Mouse (Mus musculus) hindbrain, embryonic 11.5 days (tissue): ENCODE measurements at regions not wholly inside any gene's neighbourhood (a gene's known extent, or its start where the extent isn't known, plus 50 kb on each side); places are given as distances from the start of the nearest gene placed in this dataset.

Experiments used
- ATAC-seq: fragments of 200-750 bp; cut with Nextera tagmentation; 2 replicates; pipeline ENCODE4 v1.8.0; 2017; ENCODE audit warnings: mild to moderate bottlenecking, moderate TSS enrichment, moderate library complexity; ENCODE audit not compliant: low FRiP score
- DNase-seq: peaks from one replicate; pipeline ENCODE4 v3.0.0-alpha.2; 2015; ENCODE audit warnings: low spot score
- H3K27ac ChIP-seq: fragments of 300-500 bp; sonication (generic); 2 replicates; pipeline ENCODE4 v1.5.1; 2014; ENCODE audit warnings: mild to moderate bottlenecking, low read depth, low read length
- H3K27me3 ChIP-seq: fragments of 300-500 bp; sonication (generic); 2 replicates; pipeline ENCODE4 v1.6.1; 2014; ENCODE audit warnings: mild to moderate bottlenecking, low read length, moderate library complexity, mixed read lengths; ENCODE audit not compliant: control insufficient read depth, insufficient read depth
- H3K36me3 ChIP-seq: fragments of 300-500 bp; sonication (generic); 2 replicates; pipeline ENCODE4 v1.6.1; 2014; ENCODE audit warnings: mild to moderate bottlenecking, low read length, moderate library complexity, mixed read lengths; ENCODE audit not compliant: control insufficient read depth, insufficient read depth
- H3K4me1 ChIP-seq: fragments of 300-500 bp; sonication (generic); replicated peaks from 2 replicates; pipeline ENCODE4 v1.6.1; 2014; ENCODE audit warnings: low read length, mixed read lengths; ENCODE audit not compliant: control insufficient read depth, insufficient read depth
- H3K4me2 ChIP-seq: fragments of 300-500 bp; sonication (generic); replicated peaks from 2 replicates; pipeline ENCODE4 v1.6.1; 2014; ENCODE audit warnings: mild to moderate bottlenecking, low read depth, low read length
- H3K4me3 ChIP-seq: fragments of 300-500 bp; sonication (generic); 2 replicates; pipeline ENCODE4 v1.5.1; 2014; ENCODE audit warnings: low read depth, low read length
- H3K9ac ChIP-seq: fragments of 300-500 bp; sonication (generic); 2 replicates; pipeline ENCODE4 v1.6.1; 2014; ENCODE audit warnings: low read depth, low read length
- H3K9me3 ChIP-seq: fragments of 300-500 bp; sonication (generic); 2 replicates; pipeline ENCODE4 v1.6.1; 2016; ENCODE audit warnings: low read length; ENCODE audit not compliant: control insufficient read depth
- WGBS: fragments of 180-500 bp; shearing (Covaris S2); extraction: QIAGEN DNeasy Blood & Tissue Kit; methylation state at CpG from one replicate; pipeline ENCODE4 v1.1.7; 2014; 5-methylcytosine and 5-hydroxymethylcytosine counted together

GRCm38 (mm10) chr6:50949361-50949760 lies 295.1 kb upstream of the Npvf start:
- ATAC-seq (no peak), DNase-seq (no peak)
- Histone ChIP-seq H3K9me3 (no peaks in the 10 kb centered on the region), H3K4me1 (no peaks in the 10 kb centered on the region; the same call in 1 of the 2 replicates), H3K9ac (no peak overlapping the region), H3K36me3 (no peaks in the 10 kb centered on the region), H3K27ac (peak overlapping the region; percentile 88), H3K4me2 (no peak overlapping the region), H3K27me3 (no peaks in the 10 kb centered on the region), H3K4me3 (no peak overlapping the region)
- 91% methylated on average over 5 of the region's 5 CpGs for WGBS

- Histone ChIP-seq H3K27ac (peak overlapping the region; percentile 88), H3K4me1 (no peaks in the 10 kb centered on the region; the same call in 1 of the 2 replicates), H3K36me3 (no peaks in the 10 kb centered on the region), H3K9ac (no peak overlapping the region), H3K9me3 (no peaks in the 10 kb centered on the region), H3K27me3 (no peaks in the 10 kb centered on the region), H3K4me3 (no peak overlapping the region), H3K4me2 (no peak overlapping the region)
- 36% methylated on average over 11 of the region's 11 CpGs for WGBS
- DNase-seq (peak; percentile 64), ATAC-seq (peak; percentile 90)
Measured at GRCm38 (mm10) chr6:50949883-50950583, 295.8 kb upstream of the Npvf start.

- DNase-seq, result no peak
- ATAC-seq, result no peak
- H3K9me3 ChIP-seq, result no peaks in the 10 kb centered on the region
- H3K27ac ChIP-seq, result no peak overlapping the region
- no peaks in the 10 kb centered on the region for H3K27me3 ChIP-seq
- no peaks in the 10 kb centered on the region; the same call in 1 of the 2 replicates for H3K4me1 ChIP-seq
- 91% methylated on average over 4 of the region's 4 CpGs for WGBS
- no peak overlapping the region for H3K4me3 ChIP-seq
- no peak overlapping the region for H3K4me2 ChIP-seq
- H3K9ac ChIP-seq, result no peak overlapping the region
- no peaks in the 10 kb centered on the region for H3K36me3 ChIP-seq
Measured at GRCm38 (mm10) chr6:50957328-50957900, 303.2 kb upstream of the Npvf start.

GRCm38 (mm10) chr6:50960341-50960740 lies 306.1 kb upstream of the Npvf start:
- H3K4me1 ChIP-seq, result no peaks in the 10 kb centered on the region; the same call in 1 of the 2 replicates
- no peak overlapping the region for H3K27ac ChIP-seq
- no peak overlapping the region for H3K4me2 ChIP-seq
- 80% methylated on average over 5 of the region's 5 CpGs for WGBS
- DNase-seq, result no peak
- H3K27me3 ChIP-seq, result no peaks in the 10 kb centered on the region
- H3K9me3 ChIP-seq, result no peaks in the 10 kb centered on the region
- H3K9ac ChIP-seq, result no peak overlapping the region
- H3K4me3 ChIP-seq, result no peak overlapping the region
- H3K36me3 ChIP-seq, result no peaks in the 10 kb centered on the region
- no peak for ATAC-seq

GRCm38 (mm10) chr6:50961592-50961991 lies 307.4 kb upstream of the Npvf start:
- Histone ChIP-seq H3K4me2 (no peak overlapping the region), H3K36me3 (no peaks in the 10 kb centered on the region), H3K4me3 (no peak overlapping the region), H3K9ac (no peak overlapping the region), H3K4me1 (no peaks in the 10 kb centered on the region; the same call in 1 of the 2 replicates), H3K27me3 (no peaks in the 10 kb centered on the region), H3K9me3 (no peaks in the 10 kb centered on the region), H3K27ac (no peak overlapping the region)
- no peak for ATAC-seq
- DNase-seq, result no peak
- 83% methylated on average over 6 of the region's 6 CpGs for WGBS

GRCm38 (mm10) chr6:50968546-50968945 lies 314.3 kb upstream of the Npvf start:
- no peak overlapping the region for H3K27ac ChIP-seq
- no peaks in the 10 kb centered on the region for H3K4me1 ChIP-seq
- no peaks in the 10 kb centered on the region for H3K27me3 ChIP-seq
- H3K4me2 ChIP-seq, result no peak overlapping the region
- H3K36me3 ChIP-seq, result no peaks in the 10 kb centered on the region
- no peak overlapping the region for H3K4me3 ChIP-seq
- DNase-seq, result no peak
- no peak overlapping the region for H3K9ac ChIP-seq
- no peaks in the 10 kb centered on the region for H3K9me3 ChIP-seq
- no peak for ATAC-seq
- WGBS, result 93% methylated on average over 5 of the region's 5 CpGs

- Histone ChIP-seq H3K9me3 (no peaks in the 10 kb centered on the region), H3K27ac (no peak overlapping the region), H3K36me3 (no peaks in the 10 kb centered on the region), H3K9ac (no peak overlapping the region), H3K27me3 (no peaks in the 10 kb centered on the region), H3K4me1 (no peaks in the 10 kb centered on the region), H3K4me3 (no peak overlapping the region), H3K4me2 (no peak overlapping the region)
- 76% methylated on average over 6 of the region's 6 CpGs for WGBS
- ATAC-seq (no peak), DNase-seq (no peak)
Measured at GRCm38 (mm10) chr6:50969341-50969740, 315.1 kb upstream of the Npvf start.

GRCm38 (mm10) chr6:50969997-50970396 lies 315.8 kb upstream of the Npvf start:
- H3K4me3 ChIP-seq, result no peak overlapping the region
- WGBS, result 86% methylated on average over 7 of the region's 7 CpGs

GRCm38 (mm10) chr6:50970770-50971169 lies 316.5 kb upstream of the Npvf start:
- DNase-seq, result no peak
- whole genome bisulfite sequencing, result 92% methylated on average over 8 of the region's 8 CpGs

More at GRCm38 (mm10) chr6:50969997-50970396, 315.8 kb upstream of the Npvf start:
- H3K9ac ChIP-seq, result no peak overlapping the region
- H3K4me1 ChIP-seq, result no peaks in the 10 kb centered on the region
- ATAC-seq, result no peak
- H3K27me3 ChIP-seq, result no peaks in the 10 kb centered on the region
- H3K4me2 ChIP-seq, result no peak overlapping the region
- H3K36me3 ChIP-seq, result no peaks in the 10 kb centered on the region
- no peak overlapping the region for H3K27ac ChIP-seq
- H3K9me3 ChIP-seq, result no peaks in the 10 kb centered on the region
- no peak for DNase-seq

More at GRCm38 (mm10) chr6:50970770-50971169, 316.5 kb upstream of the Npvf start:
- ATAC-seq, result no peak
- H3K27me3 ChIP-seq, result no peaks in the 10 kb centered on the region
- no peak overlapping the region for H3K9ac ChIP-seq
- no peaks in the 10 kb centered on the region for H3K36me3 ChIP-seq
- H3K9me3 ChIP-seq, result no peaks in the 10 kb centered on the region
- no peak overlapping the region for H3K4me2 ChIP-seq
- H3K27ac ChIP-seq, result no peak overlapping the region
- no peaks in the 10 kb centered on the region for H3K4me1 ChIP-seq
- no peak overlapping the region for H3K4me3 ChIP-seq
